Mouse (Mus musculus): ENCODE data around the gene Krt90.
"Not testable (repeated sequence)": the region's sequence is repeated elsewhere in the genome, so short reads cannot be mapped to it uniquely, and the experiment has no call there.

Gene Krt90

DNA sequence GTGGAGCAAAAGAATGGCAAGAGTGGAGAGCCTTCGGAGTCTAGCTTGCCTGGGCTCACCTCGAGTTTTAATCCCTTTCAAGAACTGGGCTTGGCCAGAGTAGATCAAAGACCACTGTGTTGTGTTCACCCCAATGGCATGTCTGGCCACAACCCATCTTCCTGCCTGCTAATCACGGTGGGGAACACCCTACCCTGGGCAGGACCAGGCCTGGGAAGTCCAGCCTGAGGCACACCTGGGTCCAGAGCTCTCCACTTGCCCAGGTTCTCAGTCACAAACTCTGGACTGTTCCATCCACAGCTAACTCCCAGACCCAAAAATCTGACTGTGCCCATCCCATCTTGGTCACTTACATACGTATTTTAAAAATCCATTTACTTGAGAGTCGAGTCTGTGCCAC is at the start of gene Krt90:
Gene Krt90, minus strand, starts transcription at position 101 of the 400 bp plus-strand sequence.
- no peak for DNase-seq

- DNase-seq: no peak
These were observed 36.4 kb upstream of the Krt90 start for GRCm38 (mm10) chr15:101599123-101599522.

GRCm38 (mm10) chr15:101588216-101588615 is 25.5 kb upstream of the Krt90 start:
- no peak for DNase-seq

- no peak for DNase-seq
These were observed 21.7 kb upstream of the Krt90 start for GRCm38 (mm10) chr15:101584456-101584855.

DNA sequence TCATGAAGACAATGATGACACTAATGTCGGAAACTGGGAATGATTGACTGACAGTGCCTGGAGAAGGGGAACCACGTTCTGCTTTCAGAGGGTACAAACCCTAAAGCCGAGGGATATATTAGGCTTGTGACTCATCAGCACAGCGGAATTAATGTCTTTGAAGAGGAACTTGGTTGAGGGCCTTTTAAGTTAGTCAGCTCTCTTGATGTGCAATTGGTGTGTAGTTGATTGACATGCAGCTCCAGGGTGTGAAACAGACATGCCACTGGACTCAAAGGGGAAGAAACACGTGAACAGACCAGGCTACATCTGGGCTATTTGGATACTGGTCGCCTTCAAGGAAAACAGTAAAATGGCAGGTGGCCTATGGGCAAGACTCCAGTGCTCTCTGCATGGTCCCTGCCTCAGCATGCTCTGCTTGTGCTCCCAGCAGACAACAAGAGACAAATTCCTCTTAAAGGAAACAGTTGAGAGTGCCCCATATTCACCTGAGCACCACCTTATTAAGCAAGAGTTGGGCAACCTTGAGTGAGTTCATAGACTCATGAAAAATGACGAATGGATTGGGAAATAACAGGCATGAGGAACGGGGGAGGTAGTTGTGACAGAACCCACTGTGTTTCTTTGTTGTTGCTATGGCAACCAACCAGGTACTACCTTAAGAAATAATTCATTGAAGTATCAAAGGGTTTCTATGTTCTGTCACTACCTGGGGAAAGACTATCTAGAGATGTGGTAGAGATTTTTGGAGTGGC is 20.6 kb upstream of the Krt90 start:
- no peak for DNase-seq

GRCm38 (mm10) chr15:101581701-101582100 is 19.0 kb upstream of the Krt90 start:
- no peak for DNase-seq

DNA sequence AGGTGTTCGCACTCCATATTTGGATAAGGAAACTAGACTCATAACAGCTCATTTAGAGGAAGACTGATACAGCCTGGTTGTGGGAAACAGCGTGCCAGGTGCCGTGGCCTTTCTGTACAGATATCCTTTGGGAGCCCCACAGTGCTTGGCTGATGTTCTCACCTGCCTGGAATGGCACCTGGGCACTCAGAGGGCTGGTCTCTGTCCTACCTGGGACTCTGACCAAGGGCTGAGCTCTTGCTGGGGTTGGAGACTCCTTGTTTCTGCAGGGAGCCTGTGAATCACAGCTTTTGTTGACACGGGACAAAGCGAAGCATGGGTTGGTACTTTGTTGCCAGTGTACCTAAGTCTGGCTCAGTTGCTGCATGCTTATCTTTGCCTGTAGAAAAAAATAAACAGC is 12.8 kb upstream of the Krt90 start:
- no peak for DNase-seq

GRCm38 (mm10) chr15:101573796-101574345 is 11.1 kb upstream of the Krt90 start, which contains the start of gene Krt75:
Gene Krt75, minus strand, starts transcription at chr15:101573904.
- DNase-seq: no peak

DNA sequence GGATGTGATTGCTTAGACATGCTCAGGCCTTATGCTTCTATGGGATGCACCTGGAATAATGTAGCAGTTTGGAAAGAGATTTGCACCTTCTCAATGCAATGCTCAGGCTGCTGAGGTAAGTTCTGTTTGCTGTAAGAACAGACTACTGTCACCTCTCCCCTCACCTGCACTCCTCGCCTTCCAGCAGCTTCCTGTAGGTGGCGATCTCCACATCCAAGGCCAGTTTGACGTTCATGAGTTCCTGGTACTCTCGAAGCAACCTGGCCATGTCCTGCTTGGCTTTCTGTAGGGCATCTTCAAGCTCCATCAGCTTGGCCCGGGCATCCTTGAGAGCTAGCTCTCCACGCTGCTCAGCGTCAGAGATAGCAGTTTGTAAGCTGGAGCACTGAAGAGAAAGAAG is 5.0 kb upstream of the Krt90 start:
- peak; percentile 3 for DNase-seq

- no peak for DNase-seq
These were observed 4.6 kb downstream of the Krt90 start for GRCm38 (mm10) chr15:101558034-101558646.

GRCm38 (mm10) chr15:101553169-101553568 is 9.6 kb downstream of the Krt90 start:
- no peak for DNase-seq

- no peak for DNase-seq
These were observed 10.6 kb downstream of the Krt90 start for GRCm38 (mm10) chr15:101552188-101552587.

GRCm38 (mm10) chr15:101550567-101550966 is 12.2 kb downstream of the Krt90 start, which contains the start of gene Krt82:
Gene Krt82, minus strand, starts transcription at chr15:101550667.
- DNase-seq: no peak

DNA sequence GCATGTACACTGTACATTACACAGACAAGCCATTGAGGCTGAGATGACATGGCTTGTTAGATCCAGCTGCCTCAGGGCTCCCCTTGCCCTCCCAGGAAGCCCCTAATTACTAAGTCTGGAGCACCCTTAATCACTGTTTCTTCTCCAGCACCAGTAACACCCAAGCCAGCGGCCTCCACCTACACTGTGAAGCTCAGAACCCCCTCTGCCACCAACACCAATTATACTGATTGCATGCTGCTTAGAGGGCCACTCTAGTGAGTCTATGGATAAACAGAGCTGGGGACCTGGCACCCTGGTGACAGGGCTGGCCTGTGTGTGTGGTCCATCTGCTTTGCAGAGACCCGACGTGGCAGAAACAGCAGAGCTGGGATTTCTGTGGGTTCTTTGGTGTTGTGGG is 18.3 kb downstream of the Krt90 start:
- no peak for DNase-seq

- no peak for DNase-seq
These were observed 20.2 kb downstream of the Krt90 start for GRCm38 (mm10) chr15:101542543-101542942.

- no peak for DNase-seq
These were observed 24.2 kb downstream of the Krt90 start for GRCm38 (mm10) chr15:101538580-101538900.

DNA sequence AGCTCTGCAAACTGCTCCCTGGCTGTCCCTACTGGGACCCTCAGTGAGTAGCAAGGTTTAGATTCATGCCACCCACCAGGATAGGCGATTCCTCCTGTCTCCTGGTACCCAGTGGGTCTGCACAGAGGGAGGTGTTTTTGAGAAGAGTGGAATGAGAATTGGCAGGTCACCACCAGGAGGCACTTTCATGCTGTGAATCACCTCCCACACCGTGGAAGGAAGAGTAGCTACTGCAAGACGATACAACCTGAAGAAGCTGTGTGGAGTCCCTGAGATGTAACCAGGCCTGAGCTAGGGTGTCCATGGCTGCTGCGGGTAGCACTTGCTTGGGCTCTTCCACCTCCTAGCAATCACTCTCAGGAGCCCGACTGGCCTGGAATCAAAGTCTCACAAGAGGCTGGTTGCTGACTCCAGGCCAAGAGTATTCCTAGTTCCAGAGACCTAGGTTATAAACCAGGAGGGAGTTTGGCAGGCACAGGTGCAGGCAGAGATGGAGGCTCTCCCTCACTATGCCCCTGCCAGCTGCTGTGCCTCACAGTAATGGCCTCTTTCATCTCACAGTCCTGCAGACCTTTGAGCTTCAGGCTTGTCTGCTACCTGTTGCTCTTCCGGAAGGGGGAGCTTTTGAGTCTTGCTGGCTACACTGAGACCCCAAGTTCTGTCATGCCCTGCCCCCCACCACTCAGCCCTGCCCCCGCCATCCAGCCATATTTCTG is 24.7 kb downstream of the Krt90 start:
- DNase-seq: no peak

- DNase-seq: no peak
These were observed 26.5 kb downstream of the Krt90 start for GRCm38 (mm10) chr15:101536054-101536850.

GRCm38 (mm10) chr15:101532720-101533119 is 30.0 kb downstream of the Krt90 start, which contains the start of gene Krt84:
Gene Krt84, minus strand, starts transcription at chr15:101532820.
- DNase-seq: no peak

DNA sequence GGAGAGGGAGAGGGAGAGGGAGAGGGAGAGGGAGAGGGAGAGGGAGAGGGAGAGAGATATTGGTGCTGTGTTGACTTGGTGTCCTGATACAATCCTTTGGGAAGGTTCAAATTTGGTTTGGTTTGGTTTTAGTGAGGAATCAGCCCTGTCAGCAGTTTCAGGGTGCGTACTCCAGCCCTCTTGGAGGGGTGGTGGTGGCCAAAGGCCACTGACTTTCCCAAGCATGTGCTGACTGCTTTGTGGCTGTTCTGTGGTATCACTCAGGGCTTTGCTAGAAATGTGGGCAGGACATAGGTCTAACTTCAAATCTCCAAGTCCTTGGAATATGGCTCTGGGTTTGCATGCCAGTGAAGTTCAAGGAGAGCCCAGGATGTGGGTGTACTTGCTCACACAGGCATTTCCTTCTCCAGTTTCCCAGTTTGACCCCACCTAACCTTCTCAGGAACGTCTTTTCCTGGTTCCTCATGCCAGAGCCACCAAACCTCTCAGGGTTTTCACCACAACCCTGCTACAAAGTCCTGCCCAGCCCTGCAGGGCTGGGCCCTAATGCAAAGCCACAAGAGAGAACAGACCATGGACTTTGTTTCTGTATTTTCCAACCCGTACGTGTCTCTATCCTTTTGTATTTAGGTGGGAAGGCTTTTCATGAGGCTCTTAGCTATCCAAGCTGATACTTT is 40.1 kb downstream of the Krt90 start:
- DNase-seq: no peak

GRCm38 (mm10) chr15:101519792-101520191 is 43.0 kb downstream of the Krt90 start:
- DNase-seq: peak; percentile 64

- DNase-seq: not testable (repeated sequence)
These were observed 45.6 kb downstream of the Krt90 start, which contains the start of gene Gm49425 for GRCm38 (mm10) chr15:101517161-101517560. Gene Gm49425, minus strand, starts transcription at chr15:101517261.

Measured in cerebellum, adult 9-10 months (tissue).